Mouse (Mus musculus): ENCODE data around the gene Kif27.

DNA sequence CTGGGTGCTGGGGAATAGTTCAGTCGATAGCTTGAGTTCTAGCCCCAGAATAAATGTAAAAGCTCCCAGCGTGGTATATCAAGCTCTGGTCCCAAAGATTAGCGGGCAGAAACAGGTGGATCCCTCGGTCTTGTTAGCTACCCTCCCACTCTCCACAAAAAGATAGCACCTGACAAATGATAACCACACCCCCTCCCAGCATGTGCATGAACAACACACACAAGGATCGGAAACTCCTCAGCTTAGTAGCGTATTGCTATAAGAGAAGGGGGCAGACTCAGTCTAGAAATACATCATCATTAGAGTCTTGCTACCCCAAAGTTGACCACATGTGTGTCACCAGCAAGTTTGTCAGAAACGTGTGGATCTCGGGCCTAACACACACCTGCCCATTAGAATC, 83.3 kb downstream of the Kif27 start, which contains the start of gene Gkap1:
- TF ChIP-seq CTCF (IDR thresholded peaks at IDR 0.05) (no peak), EP300 (IDR thresholded peaks at IDR 0.05) (no peak)
